Mouse (Mus musculus) layer of hippocampus, adult 2 months (tissue): Measurements from ENCODE around the gene Asb15. TPM values are rescaled to one million over a fixed set of nuclear protein-coding genes. Genes with fewer than 3 reads are reported as not detected.

Source experiments
- DNase-seq, 2 experiments: peaks; one replicate each; pipeline ENCODE4 v3.0.0; 2022; ENCODE audit warnings: low spot score in 2 of 2
- H3K27ac ChIP-seq: fragments of 200-600 bp; 2 replicates; pipeline ENCODE4 v1.8.1; 2022
- H3K4me3 ChIP-seq: fragments of 200-600 bp; 2 replicates; pipeline ENCODE4 v1.8.1; 2022; ENCODE audit warnings: mild to moderate bottlenecking
- CTCF ChIP-seq: fragments of 200-600 bp; conservative IDR thresholded peaks from 2 replicates; pipeline ENCODE4 v1.8.1; 2022; ENCODE audit warnings: antibody characterized with exemption, mild to moderate bottlenecking, moderate library complexity
- total RNA-seq, 2 experiments: library from RNA; stranded (reverse); gene quantifications; 2 replicates each; pipeline ENCODE4 v1.2.3; 2021

Gene Asb15
- total RNA-seq, 2 experiments from 2014 or later: not detected

DNA sequence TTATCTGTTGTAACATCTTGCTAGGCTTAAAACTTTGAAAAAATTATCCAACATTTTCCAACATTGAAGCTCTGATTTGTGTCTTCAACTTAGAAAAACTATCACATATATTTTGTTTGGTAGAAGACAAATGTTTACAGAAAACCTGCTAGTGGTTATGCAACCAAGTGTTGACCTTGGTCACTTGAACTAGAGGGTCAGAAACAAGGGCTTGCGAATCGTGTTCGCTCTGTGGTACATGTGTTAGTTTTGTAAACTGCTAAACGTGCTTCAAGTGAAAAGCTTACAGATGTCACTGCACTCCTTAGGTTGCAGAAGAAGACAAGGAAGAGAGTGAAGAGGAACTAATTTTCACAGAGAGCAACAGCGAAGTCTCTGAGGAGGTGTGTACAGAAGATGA is 75.0 kb downstream of the Asb15 start:
- H3K4me3 ChIP-seq: no peak overlapping the region
- DNase-seq: no peak
- TF ChIP-seq CTCF: no peak
- H3K27ac ChIP-seq: no peak overlapping the region

DNA sequence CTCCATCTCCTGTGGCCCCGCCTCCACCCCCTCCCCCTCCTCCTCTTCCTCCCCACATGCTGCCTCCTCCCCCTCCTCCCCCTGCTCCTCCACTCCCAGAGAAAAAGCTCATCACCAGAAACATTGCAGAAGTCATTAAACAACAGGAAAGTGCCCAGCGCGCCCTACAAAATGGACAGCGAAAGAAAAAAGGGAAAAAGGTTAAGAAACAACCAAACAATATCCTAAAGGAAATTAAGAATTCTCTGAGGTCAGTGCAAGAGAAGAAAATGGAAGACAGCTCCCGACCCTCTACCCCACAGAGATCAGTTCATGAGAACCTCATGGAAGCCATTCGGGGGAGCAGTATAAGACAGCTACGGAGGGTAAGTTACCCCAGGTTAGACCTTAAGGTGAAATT is 76.3 kb downstream of the Asb15 start:
- TF ChIP-seq CTCF: no peak
- H3K27ac ChIP-seq: no peak overlapping the region

DNA sequence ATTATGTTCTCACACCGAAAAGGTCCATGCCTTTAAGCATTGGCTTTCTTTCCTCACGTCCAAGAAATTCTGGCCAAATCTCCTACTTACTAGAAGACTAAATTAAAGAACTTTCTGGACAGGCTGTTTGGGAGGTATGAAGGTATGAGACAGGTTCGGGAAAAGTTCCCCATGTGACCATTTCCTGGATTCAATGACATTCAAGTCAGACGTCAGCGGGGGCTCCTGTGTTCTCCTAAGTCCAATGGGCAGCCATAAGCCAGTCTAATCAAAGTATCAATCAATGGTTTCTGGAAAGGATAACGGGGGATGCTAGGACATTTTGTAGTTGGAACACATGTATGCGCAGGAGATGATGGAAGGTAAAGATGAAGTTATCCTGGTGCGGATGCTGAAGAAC is 77.7 kb downstream of the Asb15 start:
- Histone ChIP-seq H3K4me3 (no peak overlapping the region), H3K27ac (no peak overlapping the region)
- no peak for TF ChIP-seq CTCF
- no peak for DNase-seq

More for the DNA sequence above, 76.3 kb downstream of the Asb15 start:
- no peak for DNase-seq
- no peak overlapping the region for H3K4me3 ChIP-seq

DNA sequence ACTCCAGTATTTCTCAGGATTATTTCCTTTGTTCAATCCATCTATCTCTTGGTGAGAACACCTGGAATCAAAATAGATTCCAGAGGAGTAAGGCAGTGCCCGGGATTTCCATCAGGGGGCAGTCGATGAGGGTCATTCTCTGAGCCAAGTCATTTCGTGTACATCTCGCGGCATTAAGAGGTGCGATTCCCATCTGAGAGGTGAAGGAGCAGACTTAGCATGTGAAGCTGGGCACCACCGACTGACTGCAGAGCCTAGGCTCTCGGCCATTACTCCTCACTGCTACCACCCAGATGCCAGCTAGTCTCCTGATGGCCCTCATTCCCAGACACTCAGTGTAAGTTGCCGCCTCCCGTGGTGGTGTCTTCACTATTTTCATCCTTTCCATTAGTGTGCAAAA is 78.6 kb downstream of the Asb15 start:
- Histone ChIP-seq H3K27ac (no peak overlapping the region), H3K4me3 (no peak overlapping the region)
- peak; percentile 25 for TF ChIP-seq CTCF
- DNase-seq: no peak

DNA sequence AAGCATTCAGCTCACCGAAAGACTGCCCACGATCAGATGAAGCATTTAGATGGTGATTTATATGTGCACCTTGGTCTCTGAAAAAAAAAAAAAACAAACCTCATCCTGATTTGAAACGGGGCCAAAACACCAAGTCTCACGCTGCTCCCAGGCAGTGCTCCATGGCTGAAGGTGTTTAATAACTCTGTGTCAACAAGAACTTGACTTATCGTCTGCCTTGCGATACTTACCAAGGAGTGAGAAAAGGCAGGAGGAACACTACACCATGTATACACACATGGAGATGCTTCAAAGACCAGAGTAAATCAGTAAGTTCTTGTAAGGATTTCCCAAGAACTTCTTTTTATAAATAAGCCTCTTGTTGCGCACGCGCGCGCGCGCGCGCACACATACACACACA is 79.6 kb downstream of the Asb15 start:
- no peak for TF ChIP-seq CTCF
- Histone ChIP-seq H3K27ac (no peak overlapping the region), H3K4me3 (no peak overlapping the region)
- DNase-seq: no peak

DNA sequence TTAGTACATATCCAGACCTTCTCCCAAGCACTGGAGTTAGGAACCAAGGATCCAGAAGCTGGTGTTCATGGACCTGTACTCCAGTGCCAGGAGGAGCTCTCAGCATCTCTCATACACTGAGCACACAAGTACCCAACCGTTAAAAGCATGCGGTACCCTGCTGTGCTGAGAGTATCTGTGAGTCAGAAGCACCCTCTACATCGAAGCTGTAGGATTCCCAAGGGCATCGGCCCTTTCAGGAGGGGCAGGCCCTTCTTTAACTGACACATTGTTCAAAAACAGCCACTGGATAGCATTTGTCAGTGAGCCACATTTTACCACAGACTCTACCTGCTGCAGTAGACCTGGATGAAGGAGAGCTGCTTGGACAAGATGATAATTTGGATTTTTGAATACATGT is 80.2 kb downstream of the Asb15 start:
- Histone ChIP-seq H3K4me3 (no peak overlapping the region), H3K27ac (no peak overlapping the region)
- no peak for DNase-seq
- TF ChIP-seq CTCF: no peak

DNA sequence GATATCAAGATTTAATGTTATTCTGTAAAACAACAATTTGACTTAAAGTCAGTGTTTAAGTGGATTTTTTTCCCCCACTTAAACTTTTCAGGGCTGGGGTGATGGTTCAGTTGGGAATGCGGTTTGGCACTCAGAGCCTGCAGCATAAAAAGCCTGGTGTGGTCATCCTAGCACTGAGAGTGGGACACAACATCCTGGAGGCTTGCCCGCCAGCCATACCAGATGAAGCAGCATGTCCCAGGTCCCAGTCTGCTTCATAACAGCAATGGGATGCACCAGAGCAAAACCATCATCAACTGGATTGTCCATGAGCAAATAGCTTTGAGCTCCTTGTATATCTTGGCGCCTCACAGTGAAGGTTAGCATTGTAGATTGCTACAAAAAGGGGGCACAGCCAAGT is 80.7 kb downstream of the Asb15 start:
- DNase-seq: no peak
- Histone ChIP-seq H3K4me3 (no peak overlapping the region), H3K27ac (no peak overlapping the region)
- TF ChIP-seq CTCF: no peak

DNA sequence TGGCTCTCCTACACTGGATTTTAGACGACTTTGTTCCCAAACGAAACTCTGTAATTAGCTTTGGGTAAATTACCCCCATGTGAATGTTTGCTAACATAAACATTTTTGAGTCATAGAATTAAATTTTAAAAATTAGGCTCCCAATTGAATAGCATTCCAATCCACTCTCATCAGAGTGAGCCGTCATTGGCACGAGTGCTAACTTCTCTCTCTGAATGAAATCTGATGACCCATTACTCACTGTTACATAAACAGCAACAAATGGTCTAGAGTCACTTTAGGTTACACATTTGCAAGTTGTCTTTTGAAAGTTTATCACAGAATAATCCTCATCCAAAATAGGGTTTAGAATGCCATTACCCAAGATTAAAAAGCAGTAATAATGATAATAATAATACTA is 81.6 kb downstream of the Asb15 start:
- H3K4me3 ChIP-seq: no peak overlapping the region
- no peak for TF ChIP-seq CTCF
- DNase-seq: no peak
- H3K27ac ChIP-seq: no peak overlapping the region

DNA sequence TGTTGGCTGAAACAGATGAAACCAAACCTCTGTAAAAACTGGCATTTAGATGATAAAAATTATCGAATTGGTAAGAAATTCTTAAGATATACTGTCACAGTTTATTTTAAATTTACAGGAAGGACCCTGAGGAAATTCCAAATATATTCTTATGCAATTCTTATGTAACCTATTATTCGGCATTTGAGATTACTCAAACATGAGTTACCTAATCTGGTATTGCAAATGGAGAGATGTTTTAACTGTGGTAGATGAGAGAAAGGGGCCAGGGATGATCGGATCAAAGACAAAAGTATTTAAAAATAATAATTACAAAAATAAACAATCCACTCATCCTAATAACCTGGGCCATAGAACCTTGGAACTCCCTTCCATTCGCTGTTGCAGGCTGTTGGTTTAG is 82.4 kb downstream of the Asb15 start:
- TF ChIP-seq CTCF: no peak

DNA sequence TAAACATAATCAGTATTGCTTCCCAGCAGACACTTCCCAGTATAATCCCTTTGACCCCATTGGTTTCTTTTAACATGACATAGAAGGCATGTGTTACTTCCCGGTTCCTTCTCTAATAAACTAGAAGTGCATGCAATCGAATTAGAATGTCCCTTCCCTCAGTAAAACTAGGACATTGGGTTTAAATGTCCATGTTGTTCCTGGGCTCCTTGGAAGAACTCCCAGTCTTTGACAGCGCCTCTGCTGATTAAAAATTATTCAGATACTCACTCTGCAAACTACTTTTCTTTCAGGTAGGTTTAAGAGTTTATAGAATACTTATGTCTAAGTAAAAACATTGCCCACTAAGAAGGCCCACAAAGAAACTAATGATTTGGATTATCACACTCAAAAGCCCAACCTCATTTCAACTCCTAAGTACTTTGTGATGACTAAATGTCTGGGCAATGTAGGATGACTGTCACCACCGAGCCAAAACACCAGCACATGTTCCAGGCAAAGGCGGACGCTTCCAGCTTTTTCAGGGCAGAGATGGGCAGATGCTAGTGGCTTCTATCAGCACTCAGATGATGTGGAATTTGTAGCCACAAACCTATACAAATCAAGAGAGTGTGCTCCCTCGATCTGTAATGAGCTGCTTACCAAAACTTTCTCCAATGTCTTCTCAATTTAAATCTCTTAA is 84.3 kb downstream of the Asb15 start:
- no peak for DNase-seq
- Histone ChIP-seq H3K27ac (peak overlapping the region; percentile 19; the same call in 1 of the 2 replicates), H3K4me3 (no peak overlapping the region)
- no peak for TF ChIP-seq CTCF

More for the DNA sequence above, 82.4 kb downstream of the Asb15 start:
- no peak overlapping the region for H3K4me3 ChIP-seq
- no peak overlapping the region for H3K27ac ChIP-seq
- no peak for DNase-seq

DNA sequence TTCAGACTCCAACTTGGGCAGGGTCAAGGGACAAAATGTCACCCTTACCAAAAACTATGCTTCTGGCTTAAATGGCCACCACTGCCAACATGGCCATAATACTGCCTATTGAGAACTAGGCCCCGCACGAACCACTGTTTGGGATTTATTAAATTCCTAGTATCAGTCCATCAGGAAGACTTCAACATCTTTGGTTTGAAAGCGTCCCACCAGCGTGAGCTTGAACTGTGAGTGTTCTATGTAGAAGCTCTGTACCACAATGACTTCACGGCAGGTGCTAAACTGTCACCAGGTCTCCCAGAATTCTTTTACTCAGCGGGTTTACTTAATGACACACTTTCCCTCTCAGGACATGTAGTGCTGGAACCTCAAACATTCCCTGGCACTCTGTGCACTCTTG is 85.4 kb downstream of the Asb15 start:
- TF ChIP-seq CTCF: no peak
- no peak for DNase-seq
- no peak overlapping the region for H3K27ac ChIP-seq
- no peak overlapping the region for H3K4me3 ChIP-seq

DNA sequence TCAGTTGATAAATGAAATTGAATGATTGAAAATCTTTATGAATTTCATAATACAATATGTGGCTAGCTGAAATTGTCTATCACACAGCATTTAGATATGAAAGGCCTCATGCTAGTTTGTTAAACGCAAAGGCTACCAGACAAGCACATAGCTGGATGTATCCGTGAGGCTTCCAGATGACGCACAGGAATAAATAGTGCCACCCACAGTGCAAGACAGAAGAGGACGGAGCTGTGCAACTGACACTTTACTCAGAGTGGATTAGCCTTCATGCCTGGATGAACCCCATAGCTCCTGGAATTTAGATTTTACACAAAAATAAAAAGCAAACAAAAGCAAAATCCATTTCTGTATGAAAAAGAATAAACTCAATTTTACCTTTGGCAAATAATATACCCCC is 86.0 kb downstream of the Asb15 start:
- H3K4me3 ChIP-seq: no peak overlapping the region
- no peak overlapping the region for H3K27ac ChIP-seq
- DNase-seq: no peak
- TF ChIP-seq CTCF: no peak

DNA sequence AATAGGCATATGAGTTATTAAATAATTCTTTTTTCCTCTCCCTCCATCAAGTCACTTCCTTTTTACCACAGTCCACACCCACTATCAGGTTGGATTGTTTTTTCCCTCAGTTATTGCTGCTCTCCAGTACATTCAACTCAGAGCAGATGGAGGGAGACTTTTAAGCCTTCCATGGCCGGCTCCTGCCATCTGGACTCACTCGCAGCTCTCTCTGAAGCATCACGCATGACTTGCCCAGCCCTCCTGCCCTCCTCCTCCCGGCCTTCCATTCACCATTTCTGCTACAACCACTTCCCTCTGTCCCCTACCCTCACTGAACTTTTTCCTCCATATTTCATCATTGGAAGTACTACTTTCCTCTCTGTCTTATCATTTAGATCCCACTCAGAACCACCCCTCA is 88.8 kb downstream of the Asb15 start:
- H3K4me3 ChIP-seq: no peak overlapping the region
- H3K27ac ChIP-seq: no peak overlapping the region
- DNase-seq: no peak
- TF ChIP-seq CTCF: no peak

DNA sequence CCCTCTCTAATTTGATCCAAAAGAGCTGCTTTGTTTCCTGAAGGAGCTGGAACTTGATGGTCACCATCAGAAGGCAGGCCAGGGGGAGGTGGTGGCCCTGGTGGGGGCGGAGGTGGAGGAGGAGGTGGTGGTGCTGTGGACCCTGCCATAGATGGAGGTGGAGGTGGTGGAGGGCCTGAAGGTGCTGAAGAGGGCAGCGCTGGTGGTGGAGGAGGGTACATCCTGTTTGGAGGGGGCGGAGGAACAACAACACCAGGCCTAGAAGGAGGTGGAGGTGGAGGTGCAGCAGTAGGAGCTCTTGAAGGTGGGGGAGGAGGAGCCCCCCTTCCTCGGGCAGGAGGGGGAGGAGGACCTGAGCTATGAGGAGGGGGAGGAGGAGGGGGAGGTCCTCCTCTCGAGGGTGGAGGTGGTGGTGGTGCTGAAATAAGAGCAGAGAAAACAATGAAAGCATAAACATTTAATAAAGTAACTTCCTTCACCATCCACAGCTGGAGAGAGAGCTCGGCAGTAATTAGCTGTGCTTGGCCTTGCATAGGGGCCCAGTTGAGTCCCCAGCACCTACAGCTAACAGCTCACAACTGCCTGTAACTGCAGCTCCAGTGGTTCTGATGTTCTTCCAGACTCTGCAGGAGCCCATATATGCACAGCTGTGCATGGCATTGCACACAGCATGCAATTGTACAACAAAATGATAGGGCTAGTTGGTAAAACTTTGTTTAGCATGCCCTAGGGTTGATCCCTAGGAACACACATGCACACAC is 91.5 kb downstream of the Asb15 start:
- H3K27ac ChIP-seq: no peak overlapping the region
- no peak overlapping the region for H3K4me3 ChIP-seq
- TF ChIP-seq CTCF: no peak
- no peak for DNase-seq
